Mouse (Mus musculus) hindbrain, embryonic 11.5 days (tissue): ENCODE results near the gene Setd1a. TPM values are rescaled to one million over a fixed set of nuclear protein-coding genes. Genes with fewer than 3 reads are reported as not detected.
"Not testable (repeated sequence)": the region's sequence is repeated elsewhere in the genome, so short reads cannot be mapped to it uniquely, and the experiment has no call there.

ENCODE experiments used
- ATAC-seq: fragments of 200-750 bp; cut with Nextera tagmentation; 2 replicates; pipeline ENCODE4 v1.8.0; 2017; ENCODE audit warnings: mild to moderate bottlenecking, moderate TSS enrichment, moderate library complexity; ENCODE audit not compliant: low FRiP score
- DNase-seq: peaks from one replicate; pipeline ENCODE4 v3.0.0-alpha.2; 2015; ENCODE audit warnings: low spot score
- H3K27ac ChIP-seq: fragments of 300-500 bp; sonication (generic); 2 replicates; pipeline ENCODE4 v1.5.1; 2014; ENCODE audit warnings: mild to moderate bottlenecking, low read depth, low read length
- H3K27me3 ChIP-seq: fragments of 300-500 bp; sonication (generic); 2 replicates; pipeline ENCODE4 v1.6.1; 2014; ENCODE audit warnings: mild to moderate bottlenecking, low read length, moderate library complexity, mixed read lengths; ENCODE audit not compliant: control insufficient read depth, insufficient read depth
- H3K36me3 ChIP-seq: fragments of 300-500 bp; sonication (generic); 2 replicates; pipeline ENCODE4 v1.6.1; 2014; ENCODE audit warnings: mild to moderate bottlenecking, low read length, moderate library complexity, mixed read lengths; ENCODE audit not compliant: control insufficient read depth, insufficient read depth
- H3K4me1 ChIP-seq: fragments of 300-500 bp; sonication (generic); replicated peaks from 2 replicates; pipeline ENCODE4 v1.6.1; 2014; ENCODE audit warnings: low read length, mixed read lengths; ENCODE audit not compliant: control insufficient read depth, insufficient read depth
- H3K4me2 ChIP-seq: fragments of 300-500 bp; sonication (generic); replicated peaks from 2 replicates; pipeline ENCODE4 v1.6.1; 2014; ENCODE audit warnings: mild to moderate bottlenecking, low read depth, low read length
- H3K4me3 ChIP-seq: fragments of 300-500 bp; sonication (generic); 2 replicates; pipeline ENCODE4 v1.5.1; 2014; ENCODE audit warnings: low read depth, low read length
- H3K9ac ChIP-seq: fragments of 300-500 bp; sonication (generic); 2 replicates; pipeline ENCODE4 v1.6.1; 2014; ENCODE audit warnings: low read depth, low read length
- H3K9me3 ChIP-seq: fragments of 300-500 bp; sonication (generic); 2 replicates; pipeline ENCODE4 v1.6.1; 2016; ENCODE audit warnings: low read length; ENCODE audit not compliant: control insufficient read depth
- WGBS: fragments of 180-500 bp; shearing (Covaris S2); extraction: QIAGEN DNeasy Blood & Tissue Kit; methylation state at CpG from one replicate; pipeline ENCODE4 v1.1.7; 2014; 5-methylcytosine and 5-hydroxymethylcytosine counted together
- polyA plus RNA-seq: library from polyadenylated mRNA; unstranded; fragments of >200 nt; fragmentation: Nextera tagmentation; extraction: Ambion mirVana; gene quantifications from 2 replicates; pipeline ENCODE4 v1.2.1, GENCODE M21; 2014

The Setd1a gene
- polyA plus RNA-seq, 1 experiment from 2014 or later = 22.4 TPM

DNA sequence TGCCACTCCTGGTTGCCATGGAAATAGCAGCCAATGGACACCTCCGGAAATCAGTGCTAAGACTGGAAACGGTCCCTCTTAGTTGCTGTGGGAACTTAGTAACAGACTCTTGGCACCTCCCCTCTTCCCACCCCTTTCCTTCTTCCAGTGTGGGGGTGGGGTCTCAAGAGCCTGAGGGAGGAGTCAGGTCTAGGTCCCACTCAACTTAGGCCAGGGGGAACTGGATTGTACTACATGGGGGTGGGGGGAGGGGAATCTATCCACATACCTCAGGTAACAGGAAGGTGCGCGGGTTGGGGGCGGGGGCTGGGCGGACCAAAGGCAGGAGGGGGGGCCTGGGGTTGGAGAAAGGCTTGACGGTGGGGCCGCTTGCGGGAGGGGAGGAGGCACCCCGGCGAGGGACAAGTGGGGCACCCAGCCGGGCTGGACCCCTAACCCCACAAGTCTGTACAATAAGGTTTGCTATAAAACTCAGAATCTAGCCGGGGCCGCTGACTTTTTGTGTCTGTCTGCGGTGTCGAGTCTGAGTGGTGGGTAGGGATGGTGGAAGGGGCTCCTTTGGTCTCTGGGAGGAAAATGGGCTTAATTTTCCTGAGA lies 7.4 kb upstream of the Setd1a start:
- no peaks in the 10 kb centered on the region for H3K27me3 ChIP-seq
- peaks cover 10% of the 10 kb centered on the region for H3K36me3 ChIP-seq
- H3K4me3 ChIP-seq = peak overlapping the region; percentile 42
- no peaks in the 10 kb centered on the region for H3K9me3 ChIP-seq
- DNase-seq = peak; percentile 90
- H3K9ac ChIP-seq = peak overlapping the region; percentile 64; the same call in 1 of the 2 replicates
- 2% methylated on average over 16 of the region's 16 CpGs for WGBS
- peak; percentile 87 for ATAC-seq
- peak overlapping the region; percentile 72 for H3K4me2 ChIP-seq
- H3K4me1 ChIP-seq = peaks cover 6% of the 10 kb centered on the region; the same call in 1 of the 2 replicates
- peak overlapping the region; percentile 49 for H3K27ac ChIP-seq

DNA sequence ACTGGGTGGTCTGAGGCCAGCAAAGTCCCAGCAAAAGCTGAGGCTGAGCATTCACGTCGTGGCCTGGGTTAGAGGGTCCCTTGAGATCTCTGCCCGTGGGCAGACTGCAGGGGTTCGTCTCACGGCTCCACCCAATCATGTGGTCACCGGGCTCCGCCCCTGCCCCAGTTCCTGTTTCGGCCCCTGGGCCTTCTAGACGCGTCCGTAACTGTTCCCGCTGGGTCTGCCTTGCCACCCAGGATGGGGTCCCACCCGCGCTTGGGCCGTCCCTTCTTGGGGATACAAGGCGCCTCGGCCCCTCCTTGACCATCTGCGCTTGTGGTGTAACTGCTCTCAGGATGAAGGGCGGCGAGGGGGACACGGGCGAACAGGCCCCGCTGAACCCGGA lies 6.8 kb upstream of the Setd1a start, which contains the start of gene Orai3:
Gene Orai3, plus strand, starts transcription at position 165 of the 388 bp plus-strand sequence.
- WGBS = under 1% methylated on average over 24 of the region's 24 CpGs
- H3K9me3 ChIP-seq = no peaks in the 10 kb centered on the region
- peak; percentile 81 for DNase-seq
- H3K4me2 ChIP-seq = peak within 1 kb of the TSS; percentile 72
- ATAC-seq = peak; percentile 81
- H3K27ac ChIP-seq = peak within 1 kb of the TSS; percentile 49
- H3K4me3 ChIP-seq = peak within 1 kb of the TSS; percentile 42
- no peaks in the 10 kb centered on the region for H3K27me3 ChIP-seq
- H3K9ac ChIP-seq = peak within 1 kb of the TSS; percentile 64
- H3K36me3 ChIP-seq = peaks cover 8% of the 10 kb centered on the region
- peaks cover 6% of the 10 kb centered on the region; the same call in 1 of the 2 replicates for H3K4me1 ChIP-seq

DNA sequence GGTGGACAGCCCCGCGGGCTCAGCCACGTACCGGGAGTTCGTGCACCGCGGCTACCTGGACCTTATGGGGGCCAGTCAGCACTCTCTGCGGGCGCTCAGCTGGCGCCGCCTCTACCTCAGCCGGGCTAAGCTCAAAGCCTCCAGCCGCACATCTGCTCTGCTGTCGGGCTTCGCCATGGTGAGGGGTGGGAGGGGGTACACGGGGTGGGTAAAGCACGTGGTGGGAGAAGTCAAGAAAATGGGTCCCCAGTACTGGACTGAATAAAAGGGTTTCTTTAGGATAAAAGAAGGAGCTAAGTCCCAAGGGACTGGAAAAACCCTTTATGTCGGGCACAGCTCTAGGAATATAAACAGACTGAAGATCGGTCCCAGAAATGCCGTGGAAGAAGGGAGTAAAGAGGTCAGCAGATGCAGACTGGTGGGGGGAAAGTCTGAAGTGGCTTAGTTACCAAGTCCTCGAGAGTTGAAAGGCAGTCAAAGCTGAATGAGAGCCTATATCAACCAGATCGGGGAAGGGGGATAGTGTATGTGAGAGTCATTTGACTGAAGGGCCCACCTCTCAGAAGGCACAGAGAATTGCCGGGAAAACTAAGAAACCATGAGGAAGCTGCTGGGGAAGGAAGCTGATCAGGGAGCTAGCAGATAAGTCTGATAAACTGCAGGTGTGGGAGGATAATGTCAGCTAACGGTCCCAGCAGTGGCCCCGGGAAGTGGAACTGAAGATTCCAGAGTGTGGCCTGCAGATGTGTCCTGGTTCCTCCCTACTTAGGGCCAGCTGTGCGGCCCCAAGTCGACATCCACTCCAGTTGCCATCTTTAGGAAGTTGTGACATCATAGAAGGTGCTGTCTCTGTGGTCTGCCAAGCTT lies 6.2 kb upstream of the Setd1a start:
- Histone ChIP-seq H3K36me3 (peaks cover 6% of the 10 kb centered on the region; the same call in 1 of the 2 replicates), H3K4me3 (peak overlapping the region; percentile 42), H3K9me3 (no peaks in the 10 kb centered on the region), H3K27me3 (no peaks in the 10 kb centered on the region), H3K4me2 (peak overlapping the region; percentile 72), H3K4me1 (peaks cover 6% of the 10 kb centered on the region; the same call in 1 of the 2 replicates), H3K27ac (peak overlapping the region; percentile 49; the same call in 1 of the 2 replicates), H3K9ac (peak overlapping the region; percentile 64)
- peak; percentile 46 for DNase-seq
- 6% methylated on average over 27 of the region's 27 CpGs for WGBS
- ATAC-seq = peak; percentile 21; the same call in 1 of the 2 replicates

DNA sequence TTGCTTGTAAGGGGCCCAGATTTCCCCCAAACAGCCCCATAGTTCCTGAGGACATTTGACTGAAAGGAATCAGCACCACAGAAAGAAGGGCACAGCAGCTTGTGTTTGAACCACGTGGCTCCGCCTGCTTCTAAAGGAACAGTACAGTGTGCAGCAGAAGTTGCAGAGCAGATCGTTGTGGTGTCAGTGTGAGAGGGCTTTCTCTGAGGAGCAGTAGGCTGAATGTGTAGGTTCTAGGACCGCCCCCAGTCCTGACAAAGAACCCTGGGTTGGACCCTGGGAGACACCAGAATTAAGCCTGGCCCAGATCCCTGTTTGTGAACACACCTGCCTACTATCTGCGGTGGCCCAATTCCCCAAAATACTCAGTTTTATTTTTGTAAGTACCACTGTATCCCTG lies 5.2 kb upstream of the Setd1a start:
- 82% methylated on average over 5 of the region's 5 CpGs for WGBS
- Histone ChIP-seq H3K36me3 (peaks cover 6% of the 10 kb centered on the region; the same call in 1 of the 2 replicates), H3K4me2 (no peak overlapping the region)

DNA sequence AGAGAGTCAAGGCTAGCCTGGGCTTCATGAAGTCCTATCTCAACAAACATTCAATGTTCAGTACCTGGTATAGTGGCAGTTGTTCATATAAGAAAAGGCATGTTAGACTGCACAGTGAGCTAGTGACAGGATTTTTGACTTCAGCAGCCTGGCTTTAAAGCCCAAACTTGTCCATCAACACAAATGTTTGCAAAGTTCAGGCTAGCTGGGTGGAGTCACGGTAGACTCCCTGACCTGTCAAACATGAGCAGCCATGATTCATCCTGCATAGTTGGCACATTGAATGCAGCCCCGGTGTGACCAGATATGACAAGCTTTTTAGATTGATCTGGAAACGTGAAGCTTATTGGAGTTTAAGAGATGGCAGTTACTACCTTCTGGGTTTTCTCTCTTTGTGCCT lies 4.4 kb upstream of the Setd1a start:
- Histone ChIP-seq H3K36me3 (peaks cover 6% of the 10 kb centered on the region; the same call in 1 of the 2 replicates), H3K9ac (no peak overlapping the region), H3K4me1 (peaks cover 6% of the 10 kb centered on the region; the same call in 1 of the 2 replicates), H3K4me2 (no peak overlapping the region), H3K27me3 (no peaks in the 10 kb centered on the region), H3K9me3 (no peaks in the 10 kb centered on the region), H3K27ac (no peak overlapping the region), H3K4me3 (no peak overlapping the region)
- no peak for ATAC-seq
- WGBS = 79% methylated on average over 3 of the region's 3 CpGs
- DNase-seq = no peak

More for the DNA sequence above, 5.2 kb upstream of the Setd1a start:
- H3K9ac ChIP-seq = no peak overlapping the region
- ATAC-seq = no peak
- H3K27ac ChIP-seq = no peak overlapping the region
- peaks cover 6% of the 10 kb centered on the region; the same call in 1 of the 2 replicates for H3K4me1 ChIP-seq
- no peak for DNase-seq
- H3K9me3 ChIP-seq = no peaks in the 10 kb centered on the region
- H3K27me3 ChIP-seq = no peaks in the 10 kb centered on the region
- no peak overlapping the region for H3K4me3 ChIP-seq

DNA sequence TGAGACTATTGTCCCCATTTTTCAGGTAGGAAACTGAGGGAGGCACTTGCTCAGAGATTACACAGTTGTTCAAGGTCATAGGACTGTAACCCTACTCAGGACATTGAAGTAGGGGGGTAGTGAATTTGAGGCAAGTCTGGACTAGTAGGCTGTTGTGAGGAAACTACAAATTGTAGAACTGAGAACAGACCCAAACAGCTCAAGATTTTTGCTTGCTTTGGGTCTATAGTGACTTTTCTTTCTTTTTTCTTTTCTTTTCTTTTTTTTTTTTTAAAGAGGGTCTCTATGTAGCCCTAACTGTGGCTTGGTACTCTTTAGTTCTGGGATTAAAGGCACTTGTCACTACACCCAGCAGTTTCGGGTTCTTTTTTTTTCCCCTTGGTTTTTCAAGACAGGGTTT lies 3.9 kb upstream of the Setd1a start:
- WGBS = 86% methylated on average over 1 of the region's 1 CpGs

DNA sequence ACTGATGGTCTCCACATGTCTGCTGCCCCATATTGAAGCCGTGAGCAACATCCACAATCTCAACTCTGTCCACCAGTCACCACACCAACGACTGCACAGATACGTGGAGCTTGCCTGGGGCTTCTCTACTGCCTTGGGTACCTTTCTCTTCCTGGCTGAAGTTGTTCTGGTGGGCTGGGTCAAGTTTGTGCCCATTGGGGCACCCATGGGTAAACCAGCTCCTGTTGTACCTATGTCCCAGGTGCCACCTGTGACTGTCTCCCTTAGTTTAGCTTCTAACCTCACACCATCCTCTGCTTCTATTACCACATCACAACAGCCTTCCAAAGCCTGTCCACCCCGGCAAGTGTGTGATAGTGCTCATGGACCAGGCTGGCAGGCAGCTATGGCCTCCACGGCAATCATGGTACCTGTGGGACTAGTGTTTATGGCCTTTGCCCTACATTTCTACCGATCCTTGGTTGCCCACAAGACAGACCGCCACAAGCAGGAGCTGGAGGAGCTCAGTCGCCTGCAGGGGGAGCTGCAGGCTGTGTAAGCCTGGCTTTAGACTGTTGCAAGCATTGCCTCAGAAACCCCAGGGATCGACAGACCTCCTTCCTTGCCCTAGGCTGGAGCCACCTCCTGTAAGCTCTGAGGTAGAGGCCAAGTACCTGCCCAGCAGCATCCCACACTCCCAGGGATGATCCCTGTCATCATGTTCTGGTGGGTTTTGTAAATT lies 2.6 kb upstream of the Setd1a start:
- peak; percentile 78 for DNase-seq
- Histone ChIP-seq H3K27ac (no peak overlapping the region), H3K9me3 (no peaks in the 10 kb centered on the region)

More for the DNA sequence above, 3.9 kb upstream of the Setd1a start:
- no peak overlapping the region for H3K4me3 ChIP-seq
- DNase-seq = no peak
- peaks cover 6% of the 10 kb centered on the region; the same call in 1 of the 2 replicates for H3K4me1 ChIP-seq
- no peak overlapping the region for H3K4me2 ChIP-seq
- H3K9ac ChIP-seq = no peak overlapping the region
- H3K9me3 ChIP-seq = no peaks in the 10 kb centered on the region
- H3K27ac ChIP-seq = no peak overlapping the region
- ATAC-seq = no peak
- no peaks in the 10 kb centered on the region for H3K27me3 ChIP-seq
- H3K36me3 ChIP-seq = peaks cover 3% of the 10 kb centered on the region; the same call in 1 of the 2 replicates

DNA sequence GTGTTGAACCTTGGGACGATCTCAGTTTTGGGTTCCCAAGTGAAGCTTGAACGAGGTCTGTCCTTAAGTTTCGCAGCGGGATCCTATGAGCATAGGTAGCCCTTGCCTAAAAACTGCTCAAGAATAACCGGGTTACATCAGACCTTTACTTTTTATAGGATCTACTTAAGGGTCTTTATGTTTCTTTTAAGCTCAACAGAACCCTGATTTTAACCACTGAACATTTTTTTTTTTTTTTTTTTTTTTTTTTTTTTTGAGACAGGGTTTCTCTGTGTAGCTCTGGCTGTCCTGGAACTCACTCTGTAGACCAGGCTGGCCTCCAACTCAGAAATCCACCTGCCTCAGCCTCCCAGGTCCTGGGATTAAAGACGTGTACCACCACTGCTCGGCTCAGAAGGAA lies 633 bp upstream of the Setd1a start:
- Histone ChIP-seq H3K9ac (peak overlapping the region; percentile 90; the same call in 1 of the 2 replicates), H3K4me2 (peak overlapping the region; percentile 80), H3K27ac (peak overlapping the region; percentile 95; the same call in 1 of the 2 replicates), H3K4me3 (peak overlapping the region; percentile 93)
- H3K4me1 ChIP-seq, DNase-seq, ATAC-seq, H3K27me3 ChIP-seq, H3K9me3 ChIP-seq, H3K36me3 ChIP-seq: not testable (repeated sequence)
- 77% methylated on average over 7 of the region's 7 CpGs for WGBS

More for the DNA sequence above, 2.6 kb upstream of the Setd1a start:
- Histone ChIP-seq H3K4me2 (no peak overlapping the region), H3K4me1 (peaks cover 9% of the 10 kb centered on the region; the same call in 1 of the 2 replicates), H3K9ac (no peak overlapping the region), H3K27me3 (no peaks in the 10 kb centered on the region), H3K36me3 (no peaks in the 10 kb centered on the region), H3K4me3 (no peak overlapping the region)
- no peak for ATAC-seq
- 43% methylated on average over 9 of the region's 9 CpGs for WGBS
